Mouse (Mus musculus): ENCODE measurements at regions not wholly inside any gene's neighbourhood (a gene's known extent, or its start where the extent isn't known, plus 50 kb on each side); places are given as distances from the start of the nearest gene placed in this dataset.

GRCm38 (mm10) chr6:108973701-108974100 lies 145.3 kb downstream of the Edem1 start:
- no peak overlapping the region for H3K4me3 ChIP-seq
- intact Hi-C loops (cut with DNase I): no loop called here
- H3K27ac ChIP-seq: no peak overlapping the region
- no peak for DNase-seq
- TF ChIP-seq CTCF (IDR thresholded peaks at IDR 0.05): no peak

- no peak for TF ChIP-seq CTCF (IDR thresholded peaks at IDR 0.05)
- intact Hi-C loops (cut with DNase I): no loop called here
- DNase-seq: peak; percentile 25
- no peak overlapping the region for H3K27ac ChIP-seq
- H3K4me3 ChIP-seq: no peak overlapping the region
These were observed 161.1 kb downstream of the Edem1 start for GRCm38 (mm10) chr6:108989506-108989905.

- Histone ChIP-seq H3K4me3 (no peak overlapping the region), H3K27ac (no peak overlapping the region)
- DNase-seq: no peak
- intact Hi-C loops (cut with DNase I): no loop called here
- no peak for TF ChIP-seq CTCF (IDR thresholded peaks at IDR 0.05)
These were observed 165.3 kb downstream of the Edem1 start for GRCm38 (mm10) chr6:108993743-108994142.

GRCm38 (mm10) chr6:109004443-109004842 lies 176.0 kb downstream of the Edem1 start:
- intact Hi-C loops (cut with DNase I): no loop called here
- TF ChIP-seq CTCF (IDR thresholded peaks at IDR 0.05): no peak
- Histone ChIP-seq H3K4me3 (no peak overlapping the region), H3K27ac (no peak overlapping the region)
- DNase-seq: no peak

GRCm38 (mm10) chr6:109009364-109009763 lies 180.9 kb downstream of the Edem1 start:
- intact Hi-C loops (cut with DNase I): no loop called here
- DNase-seq: no peak
- Histone ChIP-seq H3K27ac (no peak overlapping the region), H3K4me3 (no peak overlapping the region)
- no peak for TF ChIP-seq CTCF (IDR thresholded peaks at IDR 0.05)

GRCm38 (mm10) chr6:109009793-109010192 lies 181.4 kb downstream of the Edem1 start:
- DNase-seq: no peak
- no peak overlapping the region for H3K4me3 ChIP-seq
- no peak for TF ChIP-seq CTCF (IDR thresholded peaks at IDR 0.05)
- no peak overlapping the region for H3K27ac ChIP-seq
- intact Hi-C loops (cut with DNase I): no loop called here

GRCm38 (mm10) chr6:109019731-109020130 lies 191.3 kb downstream of the Edem1 start:
- intact Hi-C loops (cut with DNase I): no loop called here
- H3K27ac ChIP-seq: no peak overlapping the region
- no peak for DNase-seq
- no peak for TF ChIP-seq CTCF (IDR thresholded peaks at IDR 0.05)
- no peak overlapping the region for H3K4me3 ChIP-seq
